Mouse (Mus musculus) midbrain, embryonic 16.5 days (tissue): Measurements from ENCODE around the gene Nudt22. TPM values are rescaled to one million over a fixed set of nuclear protein-coding genes. Genes with fewer than 3 reads are reported as not detected.
A peak's percentile ranks its signal among the peaks of the same experiment; 100 is the strongest.

Source experiments
- ATAC-seq: fragments of 200-750 bp; cut with Nextera tagmentation; 2 replicates; pipeline ENCODE4 v1.8.0; 2017; ENCODE audit warnings: moderate TSS enrichment
- H3K27ac ChIP-seq: fragments of 300-500 bp; sonication (generic); 2 replicates; pipeline ENCODE4 v1.5.1; 2014; ENCODE audit warnings: mild to moderate bottlenecking, low read length, mixed read lengths
- H3K27me3 ChIP-seq: fragments of 300-500 bp; sonication (generic); 2 replicates; pipeline ENCODE4 v1.6.1; 2014; ENCODE audit warnings: low read depth, low read length, mixed read lengths; ENCODE audit not compliant: control insufficient read depth, insufficient read depth
- H3K36me3 ChIP-seq: fragments of 300-500 bp; sonication (generic); 2 replicates; pipeline ENCODE4 v1.6.1; 2014; ENCODE audit warnings: mild to moderate bottlenecking, low read length, moderate library complexity, mixed read lengths; ENCODE audit not compliant: control insufficient read depth, insufficient read depth
- H3K4me1 ChIP-seq: fragments of 300-500 bp; sonication (generic); 2 replicates; pipeline ENCODE4 v1.6.1; 2014; ENCODE audit warnings: mild to moderate bottlenecking, low read length, mixed read lengths; ENCODE audit not compliant: control insufficient read depth, insufficient read depth
- H3K4me2 ChIP-seq: fragments of 300-500 bp; sonication (generic); 2 replicates; pipeline ENCODE4 v1.6.1; 2014; ENCODE audit warnings: mild to moderate bottlenecking, low read length, mixed read lengths
- H3K4me3 ChIP-seq: fragments of 300-500 bp; sonication (generic); 2 replicates; pipeline ENCODE4 v1.5.1; 2014; ENCODE audit warnings: low read depth, mild to moderate bottlenecking, low read length, moderate library complexity, mixed read lengths
- H3K9ac ChIP-seq: fragments of 300-500 bp; sonication (generic); 2 replicates; pipeline ENCODE4 v1.6.1; 2014; ENCODE audit warnings: low read depth, low read length, mixed read lengths
- H3K9me3 ChIP-seq: fragments of 300-500 bp; sonication (generic); replicated peaks from 2 replicates; pipeline ENCODE4 v1.6.1; 2014; ENCODE audit warnings: mild to moderate bottlenecking, low read length, mixed read lengths; ENCODE audit not compliant: control insufficient read depth, poor library complexity, severe bottlenecking
- WGBS: fragments of 180-500 bp; shearing (Covaris S2); extraction: QIAGEN DNeasy Blood & Tissue Kit; methylation state at CpG from one replicate; pipeline ENCODE4 v1.1.7; 2014; 5-methylcytosine and 5-hydroxymethylcytosine counted together
- polyA plus RNA-seq: library from polyadenylated mRNA; unstranded; fragments of >200 nt; fragmentation: Nextera tagmentation; extraction: Ambion mirVana; gene quantifications from 2 replicates; pipeline ENCODE4 v1.2.1, GENCODE M21; 2015

The Nudt22 gene
- polyA plus RNA-seq, result 19.4 and 19.6 TPM in 2 replicates

DNA sequence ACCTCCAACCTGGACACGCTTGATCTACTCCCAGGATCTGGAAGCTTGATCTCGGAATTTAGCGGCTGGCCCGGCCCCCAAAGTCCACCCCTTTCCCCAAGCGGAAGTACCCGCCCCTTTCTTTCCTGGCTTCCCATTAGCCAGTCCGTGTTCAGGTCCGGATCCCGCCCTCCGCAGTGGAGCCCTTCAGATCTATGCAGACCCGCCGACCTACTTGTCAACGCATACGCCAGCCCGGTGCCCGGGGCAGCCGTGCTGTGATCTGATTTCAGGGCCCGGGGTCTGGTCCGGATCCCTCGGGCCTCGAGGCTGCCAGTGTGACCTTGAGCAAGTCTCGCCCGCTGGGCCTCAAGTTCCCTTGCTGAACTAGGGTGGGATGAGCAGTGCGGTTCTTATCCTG, at the start of gene Nudt22, which contains the start of gene Trpt1:
Gene Nudt22 (minus strand): TSS at position 112 of the 400 bp plus-strand sequence.
Gene Trpt1 (plus strand): TSS at position 126 of the 400 bp plus-strand sequence.
- H3K4me3 ChIP-seq, result peak within 1 kb of the TSS; percentile 45
- H3K4me2 ChIP-seq, result peak within 1 kb of the TSS; percentile 71
- peak within 1 kb of the TSS; percentile 9 for H3K27ac ChIP-seq
- H3K27me3 ChIP-seq, result no peaks in the 10 kb centered on the region
- H3K9ac ChIP-seq, result peak within 1 kb of the TSS; percentile 58
- under 1% methylated on average over 24 of the region's 24 CpGs for WGBS
- peaks cover 10% of the 10 kb centered on the region for H3K36me3 ChIP-seq
- H3K4me1 ChIP-seq, result peaks cover 37% of the 10 kb centered on the region
- H3K9me3 ChIP-seq, result no peaks in the 10 kb centered on the region; the same call in 1 of the 2 replicates
- ATAC-seq, result peak; percentile 68

- peaks cover 5% of the 10 kb centered on the region for H3K4me1 ChIP-seq
- H3K9me3 ChIP-seq, result no peaks in the 10 kb centered on the region
- no peak overlapping the region for H3K4me2 ChIP-seq
- H3K27me3 ChIP-seq, result no peaks in the 10 kb centered on the region
- ATAC-seq, result no peak
- no peak overlapping the region for H3K4me3 ChIP-seq
- 51% methylated on average over 4 of the region's 4 CpGs for WGBS
- H3K36me3 ChIP-seq, result no peaks in the 10 kb centered on the region
- H3K9ac ChIP-seq, result no peak overlapping the region
- no peak overlapping the region for H3K27ac ChIP-seq
These were observed 48.8 kb upstream of the Nudt22 start for GRCm38 (mm10) chr19:7044706-7045105.

GRCm38 (mm10) chr19:7044279-7044678, 48.4 kb upstream of the Nudt22 start:
- Histone ChIP-seq H3K4me3 (no peak overlapping the region), H3K27ac (no peak overlapping the region), H3K9ac (no peak overlapping the region), H3K4me2 (no peak overlapping the region), H3K36me3 (no peaks in the 10 kb centered on the region), H3K4me1 (peaks cover 5% of the 10 kb centered on the region), H3K9me3 (no peaks in the 10 kb centered on the region), H3K27me3 (no peaks in the 10 kb centered on the region)
- no peak for ATAC-seq
- WGBS, result 75% methylated on average over 4 of the region's 4 CpGs

- H3K4me2 ChIP-seq, result peak overlapping the region; percentile 93
- no peak overlapping the region for H3K9ac ChIP-seq
- H3K27ac ChIP-seq, result peak overlapping the region; percentile 95
- peaks cover 28% of the 10 kb centered on the region for H3K4me1 ChIP-seq
- WGBS, result 88% methylated on average over 2 of the region's 2 CpGs
- no peaks in the 10 kb centered on the region for H3K27me3 ChIP-seq
- H3K9me3 ChIP-seq, result no peaks in the 10 kb centered on the region
- H3K36me3 ChIP-seq, result no peaks in the 10 kb centered on the region
- no peak overlapping the region for H3K4me3 ChIP-seq
- no peak for ATAC-seq
These were observed 45.3 kb upstream of the Nudt22 start for GRCm38 (mm10) chr19:7041171-7041570.

- H3K9ac ChIP-seq, result peak overlapping the region; percentile 87
- H3K36me3 ChIP-seq, result no peaks in the 10 kb centered on the region
- no peaks in the 10 kb centered on the region for H3K9me3 ChIP-seq
- ATAC-seq, result 0 out of 2 replicates have a peak, but pooled peaks have one; percentile 1
- peak overlapping the region; percentile 57 for H3K4me3 ChIP-seq
- H3K4me1 ChIP-seq, result peaks cover 30% of the 10 kb centered on the region
- WGBS, result 28% methylated on average over 13 of the region's 13 CpGs
- no peaks in the 10 kb centered on the region for H3K27me3 ChIP-seq
- peak overlapping the region; percentile 95 for H3K27ac ChIP-seq
- peak overlapping the region; percentile 93 for H3K4me2 ChIP-seq
These were observed 44.8 kb upstream of the Nudt22 start for GRCm38 (mm10) chr19:7040637-7041130.

DNA sequence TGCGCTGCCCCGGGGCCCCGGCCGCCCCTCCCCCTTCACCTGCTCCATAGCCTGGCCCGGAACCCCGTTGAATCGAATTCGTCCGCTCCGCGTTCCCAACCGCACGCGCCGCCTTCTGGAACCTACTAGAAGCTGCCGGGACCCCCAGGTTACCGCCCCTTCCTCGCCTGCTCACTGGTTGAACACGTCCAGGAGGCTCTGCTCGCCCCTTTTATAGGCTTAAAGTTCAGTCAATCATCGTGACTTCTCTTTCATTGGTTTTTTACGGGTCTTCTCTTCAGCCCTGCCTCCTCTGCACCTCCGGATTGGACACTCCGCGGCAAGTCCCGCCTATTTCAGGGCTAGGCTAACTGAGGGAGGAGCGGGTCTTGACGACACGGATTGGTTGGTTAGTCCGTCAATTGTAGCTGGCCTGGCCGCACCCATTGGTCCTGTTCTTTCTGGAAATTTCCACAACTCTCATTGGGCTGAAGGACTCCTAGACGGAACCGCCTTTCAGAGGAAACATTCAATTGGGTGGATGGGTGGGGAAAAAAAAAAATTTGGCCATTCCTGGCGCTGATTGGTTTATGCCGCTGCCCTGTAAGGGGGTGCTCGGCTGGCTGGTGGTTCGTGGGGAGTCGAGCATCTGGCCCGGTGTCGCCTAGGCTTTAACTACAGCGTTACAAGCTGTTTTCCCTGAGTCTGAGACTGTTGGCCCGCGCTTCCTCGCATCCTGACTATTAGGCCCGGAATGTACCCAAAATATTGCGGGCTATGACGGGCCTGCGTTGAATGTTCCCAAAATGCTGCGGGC, 44.1 kb upstream of the Nudt22 start, which contains the start of gene Stip1:
Gene Stip1 (minus strand): TSS at position 127 of the 796 bp plus-strand sequence.
- WGBS, result under 1% methylated on average over 46 of the region's 49 CpGs
- Histone ChIP-seq H3K36me3 (no peaks in the 10 kb centered on the region), H3K4me1 (peaks cover 30% of the 10 kb centered on the region), H3K4me3 (peak within 1 kb of the TSS; percentile 91), H3K9ac (peak within 1 kb of the TSS; percentile 91), H3K4me2 (peak within 1 kb of the TSS; percentile 93), H3K27me3 (no peaks in the 10 kb centered on the region), H3K27ac (peak within 1 kb of the TSS; percentile 95), H3K9me3 (no peaks in the 10 kb centered on the region)
- peak; percentile 99 for ATAC-seq

GRCm38 (mm10) chr19:7039088-7039720, 43.3 kb upstream of the Nudt22 start:
- Histone ChIP-seq H3K4me2 (peak overlapping the region; percentile 84), H3K27ac (peak overlapping the region; percentile 89), H3K4me1 (peaks cover 30% of the 10 kb centered on the region), H3K27me3 (no peaks in the 10 kb centered on the region), H3K36me3 (peaks cover 5% of the 10 kb centered on the region; the same call in 1 of the 2 replicates), H3K9ac (peak overlapping the region; percentile 91), H3K9me3 (no peaks in the 10 kb centered on the region), H3K4me3 (peak overlapping the region; percentile 91)
- peak; percentile 6; the same call in 1 of the 2 replicates for ATAC-seq
- WGBS, result under 1% methylated on average over 35 of the region's 35 CpGs

GRCm38 (mm10) chr19:7034006-7034405, 38.1 kb upstream of the Nudt22 start:
- 88% methylated on average over 5 of the region's 5 CpGs for WGBS
- no peak overlapping the region for H3K4me3 ChIP-seq
- no peak overlapping the region for H3K4me2 ChIP-seq
- peaks cover 23% of the 10 kb centered on the region for H3K4me1 ChIP-seq
- H3K36me3 ChIP-seq, result peaks cover 37% of the 10 kb centered on the region
- H3K9ac ChIP-seq, result no peak overlapping the region
- H3K27ac ChIP-seq, result no peak overlapping the region
- H3K27me3 ChIP-seq, result no peaks in the 10 kb centered on the region
- no peak for ATAC-seq
- H3K9me3 ChIP-seq, result no peaks in the 10 kb centered on the region
